Mouse (Mus musculus): ENCODE results near the gene Cnn3. TPM values are rescaled to one million over a fixed set of nuclear protein-coding genes. Genes with fewer than 3 reads are reported as not detected.

Cnn3 gene
- polyA plus RNA-seq, 1 experiment from 2014 or later: 720 TPM

GRCm38 (mm10) chr3:121402096-121402495, 24.2 kb upstream of the Cnn3 start:
- 80% methylated on average over 6 of the region's 6 CpGs for WGBS
- no peak overlapping the region for H3K9ac ChIP-seq
- no peak overlapping the region for H3K27ac ChIP-seq
- no peaks in the 10 kb centered on the region for H3K27me3 ChIP-seq
- no peak overlapping the region for H3K4me2 ChIP-seq
- H3K9me3 ChIP-seq: no peaks in the 10 kb centered on the region
- no peaks in the 10 kb centered on the region for H3K4me1 ChIP-seq
- H3K36me3 ChIP-seq: no peaks in the 10 kb centered on the region
- H3K4me3 ChIP-seq: no peak overlapping the region
- ATAC-seq (ENCODE audit: insufficient number of reproducible peaks, low FRiP score, low TSS enrichment, low read depth): no peak

GRCm38 (mm10) chr3:121403449-121403848, 22.8 kb upstream of the Cnn3 start:
- H3K27me3 ChIP-seq: no peaks in the 10 kb centered on the region
- 55% methylated on average over 5 of the region's 5 CpGs for WGBS
- ATAC-seq (ENCODE audit: insufficient number of reproducible peaks, low FRiP score, low TSS enrichment, low read depth): no peak
- H3K27ac ChIP-seq: no peak overlapping the region
- no peaks in the 10 kb centered on the region for H3K9me3 ChIP-seq
- no peak overlapping the region for H3K4me2 ChIP-seq
- no peak overlapping the region for H3K4me3 ChIP-seq
- H3K36me3 ChIP-seq: no peaks in the 10 kb centered on the region
- H3K4me1 ChIP-seq: peaks cover 8% of the 10 kb centered on the region; the same call in 1 of the 2 replicates
- no peak overlapping the region for H3K9ac ChIP-seq

GRCm38 (mm10) chr3:121405101-121405500, 21.2 kb upstream of the Cnn3 start:
- H3K4me2 ChIP-seq: no peak overlapping the region
- no peaks in the 10 kb centered on the region for H3K27me3 ChIP-seq
- WGBS: 80% methylated on average over 5 of the region's 5 CpGs
- H3K27ac ChIP-seq: no peak overlapping the region
- no peak overlapping the region for H3K4me3 ChIP-seq
- no peak overlapping the region for H3K9ac ChIP-seq
- no peaks in the 10 kb centered on the region for H3K36me3 ChIP-seq
- no peak for ATAC-seq (ENCODE audit: insufficient number of reproducible peaks, low FRiP score, low TSS enrichment, low read depth)
- peaks cover 8% of the 10 kb centered on the region; the same call in 1 of the 2 replicates for H3K4me1 ChIP-seq
- no peaks in the 10 kb centered on the region for H3K9me3 ChIP-seq

- 0 out of 2 replicates have a peak overlapping the region, but pooled peaks have one; percentile 11 for H3K27ac ChIP-seq
Observed at GRCm38 (mm10) chr3:121407417-121407816, 18.9 kb upstream of the Cnn3 start.

GRCm38 (mm10) chr3:121408386-121408785, 17.9 kb upstream of the Cnn3 start:
- no peak for ATAC-seq (ENCODE audit: insufficient number of reproducible peaks, low FRiP score, low TSS enrichment, low read depth)
- no peak overlapping the region for H3K4me2 ChIP-seq
- no peaks in the 10 kb centered on the region for H3K36me3 ChIP-seq
- no peaks in the 10 kb centered on the region for H3K9me3 ChIP-seq
- H3K9ac ChIP-seq: no peak overlapping the region
- peaks cover 8% of the 10 kb centered on the region; the same call in 1 of the 2 replicates for H3K4me1 ChIP-seq
- H3K4me3 ChIP-seq: no peak overlapping the region
- WGBS: 97% methylated on average over 3 of the region's 3 CpGs
- H3K27me3 ChIP-seq: no peaks in the 10 kb centered on the region
- H3K27ac ChIP-seq: no peak overlapping the region

More at GRCm38 (mm10) chr3:121407417-121407816, 18.9 kb upstream of the Cnn3 start:
- Histone ChIP-seq H3K9ac (no peak overlapping the region), H3K9me3 (no peaks in the 10 kb centered on the region), H3K4me2 (no peak overlapping the region), H3K4me3 (no peak overlapping the region), H3K4me1 (peaks cover 8% of the 10 kb centered on the region; the same call in 1 of the 2 replicates), H3K36me3 (no peaks in the 10 kb centered on the region), H3K27me3 (no peaks in the 10 kb centered on the region)
- ATAC-seq (ENCODE audit: insufficient number of reproducible peaks, low FRiP score, low TSS enrichment, low read depth): no peak
- WGBS: 53% methylated on average over 9 of the region's 9 CpGs

GRCm38 (mm10) chr3:121411450-121411849, 14.8 kb upstream of the Cnn3 start:
- ATAC-seq (ENCODE audit: insufficient number of reproducible peaks, low FRiP score, low TSS enrichment, low read depth): no peak
- Histone ChIP-seq H3K9ac (no peak overlapping the region), H3K4me3 (no peak overlapping the region), H3K4me1 (peaks cover 8% of the 10 kb centered on the region; the same call in 1 of the 2 replicates), H3K27ac (no peak overlapping the region), H3K4me2 (no peak overlapping the region), H3K27me3 (no peaks in the 10 kb centered on the region), H3K9me3 (no peaks in the 10 kb centered on the region), H3K36me3 (no peaks in the 10 kb centered on the region)
- WGBS: 43% methylated on average over 6 of the region's 6 CpGs

- ATAC-seq (ENCODE audit: insufficient number of reproducible peaks, low FRiP score, low TSS enrichment, low read depth): no peak
- H3K4me3 ChIP-seq: no peak overlapping the region
- no peaks in the 10 kb centered on the region for H3K36me3 ChIP-seq
- H3K9me3 ChIP-seq: no peaks in the 10 kb centered on the region
- H3K27me3 ChIP-seq: no peaks in the 10 kb centered on the region
- H3K27ac ChIP-seq: no peak overlapping the region
- no peak overlapping the region for H3K4me2 ChIP-seq
- H3K9ac ChIP-seq: no peak overlapping the region
- WGBS: 68% methylated on average over 5 of the region's 5 CpGs
- H3K4me1 ChIP-seq: peaks cover 12% of the 10 kb centered on the region
Observed at GRCm38 (mm10) chr3:121416171-121417154, 9.8 kb upstream of the Cnn3 start.

GRCm38 (mm10) chr3:121417379-121418250, 8.7 kb upstream of the Cnn3 start:
- Histone ChIP-seq H3K36me3 (no peaks in the 10 kb centered on the region), H3K4me3 (no peak overlapping the region), H3K9ac (no peak overlapping the region), H3K27ac (no peak overlapping the region), H3K4me1 (peaks cover 12% of the 10 kb centered on the region), H3K9me3 (no peaks in the 10 kb centered on the region), H3K4me2 (no peak overlapping the region), H3K27me3 (no peaks in the 10 kb centered on the region)
- no peak for ATAC-seq (ENCODE audit: insufficient number of reproducible peaks, low FRiP score, low TSS enrichment, low read depth)
- WGBS: 62% methylated on average over 14 of the region's 14 CpGs

- ATAC-seq (ENCODE audit: insufficient number of reproducible peaks, low FRiP score, low TSS enrichment, low read depth): no peak
- peaks cover 12% of the 10 kb centered on the region for H3K4me1 ChIP-seq
- no peak overlapping the region for H3K4me3 ChIP-seq
- H3K9me3 ChIP-seq: no peaks in the 10 kb centered on the region
- H3K27me3 ChIP-seq: no peaks in the 10 kb centered on the region
- H3K9ac ChIP-seq: no peak overlapping the region
- H3K27ac ChIP-seq: peak overlapping the region; percentile 28; the same call in 1 of the 2 replicates
- no peaks in the 10 kb centered on the region for H3K36me3 ChIP-seq
- H3K4me2 ChIP-seq: no peak overlapping the region
- 66% methylated on average over 6 of the region's 6 CpGs for WGBS
Observed at GRCm38 (mm10) chr3:121418251-121418601, 8.1 kb upstream of the Cnn3 start.

- Histone ChIP-seq H3K27ac (no peak overlapping the region), H3K4me2 (no peak overlapping the region), H3K4me1 (peaks cover 12% of the 10 kb centered on the region), H3K4me3 (no peak overlapping the region), H3K27me3 (no peaks in the 10 kb centered on the region), H3K36me3 (no peaks in the 10 kb centered on the region), H3K9ac (no peak overlapping the region), H3K9me3 (no peaks in the 10 kb centered on the region)
- WGBS: 74% methylated on average over 9 of the region's 9 CpGs
- no peak for ATAC-seq (ENCODE audit: insufficient number of reproducible peaks, low FRiP score, low TSS enrichment, low read depth)
Observed at GRCm38 (mm10) chr3:121418850-121419435, 7.4 kb upstream of the Cnn3 start.

GRCm38 (mm10) chr3:121422405-121422804, 3.9 kb upstream of the Cnn3 start:
- H3K4me2 ChIP-seq: no peak overlapping the region
- no peaks in the 10 kb centered on the region for H3K36me3 ChIP-seq
- WGBS: 78% methylated on average over 8 of the region's 8 CpGs
- H3K27me3 ChIP-seq: no peaks in the 10 kb centered on the region
- no peak overlapping the region for H3K9ac ChIP-seq
- H3K4me3 ChIP-seq: no peak overlapping the region
- no peak overlapping the region for H3K27ac ChIP-seq
- ATAC-seq (ENCODE audit: insufficient number of reproducible peaks, low FRiP score, low TSS enrichment, low read depth): no peak
- peaks cover 18% of the 10 kb centered on the region for H3K4me1 ChIP-seq
- H3K9me3 ChIP-seq: no peaks in the 10 kb centered on the region
